Comparison of ENCODE assay signal across 9 mouse cellular contexts in the genomic region with DNA sequence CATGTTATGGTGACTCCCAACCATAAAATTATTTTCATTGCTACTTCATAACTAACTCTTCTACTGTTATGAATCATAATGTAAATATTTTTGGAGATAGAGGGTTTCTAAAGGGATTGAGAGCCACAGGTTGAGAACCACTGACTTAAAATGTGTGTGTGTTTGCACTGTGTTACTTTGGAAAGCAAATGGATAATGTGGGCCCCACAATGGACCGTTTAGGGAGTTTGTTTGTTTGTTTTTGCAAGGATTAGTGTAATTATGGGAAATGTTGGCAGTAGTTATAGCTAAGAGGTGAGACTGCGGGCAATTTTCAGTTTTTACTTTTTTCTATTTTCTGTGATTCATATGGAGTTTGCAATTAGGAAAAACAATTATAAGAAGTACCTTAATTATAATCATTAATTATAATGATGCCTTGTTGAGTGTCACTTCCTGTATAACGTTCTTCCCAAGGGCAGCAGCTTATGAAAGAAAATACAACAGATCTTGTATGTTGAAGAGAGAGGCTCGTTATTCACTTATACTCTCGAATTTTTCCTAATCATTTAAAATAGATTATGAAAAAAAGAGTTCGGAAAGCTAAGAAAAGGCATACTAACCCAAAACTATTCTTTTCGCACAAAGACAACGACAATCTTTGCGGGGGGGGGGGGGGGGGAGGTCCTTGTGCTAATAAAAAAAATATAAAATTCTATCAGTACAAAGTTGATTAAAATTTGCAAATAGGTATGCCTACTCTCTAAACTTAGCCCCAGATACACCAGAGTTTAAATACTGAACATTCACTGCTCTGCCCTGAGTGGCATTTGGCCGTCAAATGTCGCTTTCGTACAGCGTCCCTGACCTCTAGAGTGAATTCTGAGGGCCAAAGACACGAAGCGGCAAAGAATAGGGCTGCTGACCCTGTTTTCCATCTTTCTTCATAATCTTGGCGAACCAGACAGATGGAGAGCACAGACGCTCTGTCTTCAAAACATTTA. TPM values are rescaled to one million over a fixed set of nuclear protein-coding genes. Genes with fewer than 3 reads are reported as not detected.
A peak's percentile ranks its signal among the peaks of the same experiment; 100 is the strongest.
DNase-seq lines count a peak whose midpoint lies in the region; ATAC-seq and TF ChIP-seq lines count a peak whose summit lies in the region.
"Had no signal": no experiment of that assay in that cellular context is flagged by ENCODE, and none has a peak within 500 bp of the region (broad histone marks: within the 10 kb centered on the region; RNA-seq: fewer than 3 reads in every experiment).

No protein-coding gene starts in this region.

- peak; percentile 42 to 52; a peak in 2 of 4 replicates for ATAC-seq in hematopoietic stem cell, adult 5-6 weeks (replicated peaks in 1 of 2; ENCODE audit: insufficient read depth in 1 of 2, low FRiP score in 2 of 2, low TSS enrichment in 1 of 2, low read depth in 1 of 2, poor library complexity in 2 of 2, severe bottlenecking in 2 of 2)

- TF ChIP-seq CTCF in thymus, adult 2 months (IDR thresholded peaks at IDR 0.05; ENCODE audit: borderline replicate concordance, control insufficient read depth, extremely low read depth, insufficient read depth, low read length, poor library complexity), result no peak

- H3K36me3 ChIP-seq in thymus, adult 2 months (ENCODE audit: control insufficient read depth, insufficient read depth, low read length), result peaks cover 5% of the 10 kb centered on the region; the same call in 1 of the 2 replicates
- 0 out of 2 replicates have a peak, but pooled peaks cover 4% of the 10 kb centered on the region for H3K36me3 ChIP-seq in macrophage (ENCODE audit: inconsistent target)

- no peaks in the 10 kb centered on the region for H3K27me3 ChIP-seq in thymus, adult 2 months (ENCODE audit: control insufficient read depth, insufficient read depth, low read length)

- peak; percentile 78 for DNase-seq in embryo, embryonic 10 days (ENCODE audit: low spot score)
- DNase-seq in embryo, embryonic 11 days, result no peak
- peak; percentile 22 for DNase-seq in thymus, adult 2 months
- DNase-seq in thymus, postnatal 25 days, result no peak
- DNase-seq in right cerebral cortex, postnatal 25 days, result no peak
- DNase-seq in right cerebral cortex, postnatal 4 days, result no peak

- no peak for TF ChIP-seq POLR2A in thymus, adult 2 months (IDR thresholded peaks at IDR 0.05; ENCODE audit: control insufficient read depth, extremely low read depth, insufficient read depth, low read length, poor library complexity)

- 6% methylated on average over 17 of the region's 17 CpGs for WGBS in thymus, adult 2 months
- 8% methylated on average over 15 of the region's 17 CpGs for WGBS in macrophage (ENCODE audit: missing documents)

- no peaks in the 10 kb centered on the region for H3K4me1 ChIP-seq in thymus, adult 2 months (replicated peaks; ENCODE audit: control insufficient read depth, insufficient read depth, low read length)

- H3K27ac ChIP-seq in thymus, adult 2 months (ENCODE audit: control insufficient read depth, insufficient read depth, low read length), result no peak overlapping the region
- H3K27ac ChIP-seq in macrophage, result no peak overlapping the region; the same call in 1 of the 2 replicates

- no peaks in the 10 kb centered on the region for H3K79me2 ChIP-seq in macrophage (ENCODE audit: inconsistent target)

- peak overlapping the region; percentile 54 for H3K4me3 ChIP-seq in thymus, adult 2 months (ENCODE audit: control insufficient read depth, insufficient read depth, low read length)
- H3K4me3 ChIP-seq in macrophage (ENCODE audit: inconsistent target), result peak overlapping the region; percentile 77

RNA-seq across cellular contexts. Expression of a gene that starts 20.1 kb away (rescaled TPM):
- polyA plus RNA-seq in thymus, adult 2 months (2012; rRNA removed), result 131 and 200 TPM in 2 replicates
- 150 and 162 TPM in 2 replicates for total RNA-seq in hematopoietic stem cell, adult 5-6 weeks (2017)
- 10 to 100 TPM in 24 of 26 experiments, 1 to 10 TPM in 2; 4.3 to 52.1 (median 25.5) TPM for total RNA-seq in macrophage (2018; cell fraction: chromatin; rRNA removed)
- total RNA-seq in macrophage (2018; cell fraction: cytosol; rRNA removed), result 10 to 100 TPM; 22.7 to 50.8 (median 44.2) TPM
- total RNA-seq in macrophage (2018; cell fraction: nucleus; rRNA removed), result 10 to 100 TPM in 25 of 26 experiments, 1 to 10 TPM in 1; 9.8 to 66.8 (median 25.0) TPM
- polyA plus RNA-seq in macrophage (2018), result 29.7 to 59.8 TPM (median 37.0 TPM) in 3 replicates

RNA-seq across cellular contexts. Expression of a gene that starts 53.7 kb away (rescaled TPM):
- polyA plus RNA-seq in thymus, adult 2 months (2012; rRNA removed), result not detected in 2 replicates
- total RNA-seq in hematopoietic stem cell, adult 5-6 weeks (2017), result not detected in 2 replicates
- total RNA-seq in macrophage (2018; cell fraction: chromatin; rRNA removed), result not detected
- total RNA-seq in macrophage (2018; cell fraction: cytosol; rRNA removed), result not detected
- total RNA-seq in macrophage (2018; cell fraction: nucleus; rRNA removed), result not detected
- polyA plus RNA-seq in macrophage (2018), result not detected in 3 replicates
- total RNA-seq: heart, postnatal 14 days had no signal

Comparison
In these comparisons a context has a peak if more than half of its experiments do, and no peak if none do; other contexts are left out.
1. DNase-seq: peak in embryo, embryonic 10 days (single experiment) and thymus, adult 2 months (single experiment); none in embryo, embryonic 11 days (single experiment), thymus, postnatal 25 days (single experiment), right cerebral cortex, postnatal 25 days (single experiment) and right cerebral cortex, postnatal 4 days (single experiment).